Mouse (Mus musculus): ENCODE data around the gene Nacc2. TPM values are rescaled to one million over a fixed set of nuclear protein-coding genes. Genes with fewer than 3 reads are reported as not detected.
A peak's percentile ranks its signal among the peaks of the same experiment; 100 is the strongest.

The Nacc2 gene
- polyA plus RNA-seq (2014; fragmentation: Nextera tagmentation; extraction: Ambion mirVana), result 10.4 and 12.0 TPM in 2 replicates

DNA sequence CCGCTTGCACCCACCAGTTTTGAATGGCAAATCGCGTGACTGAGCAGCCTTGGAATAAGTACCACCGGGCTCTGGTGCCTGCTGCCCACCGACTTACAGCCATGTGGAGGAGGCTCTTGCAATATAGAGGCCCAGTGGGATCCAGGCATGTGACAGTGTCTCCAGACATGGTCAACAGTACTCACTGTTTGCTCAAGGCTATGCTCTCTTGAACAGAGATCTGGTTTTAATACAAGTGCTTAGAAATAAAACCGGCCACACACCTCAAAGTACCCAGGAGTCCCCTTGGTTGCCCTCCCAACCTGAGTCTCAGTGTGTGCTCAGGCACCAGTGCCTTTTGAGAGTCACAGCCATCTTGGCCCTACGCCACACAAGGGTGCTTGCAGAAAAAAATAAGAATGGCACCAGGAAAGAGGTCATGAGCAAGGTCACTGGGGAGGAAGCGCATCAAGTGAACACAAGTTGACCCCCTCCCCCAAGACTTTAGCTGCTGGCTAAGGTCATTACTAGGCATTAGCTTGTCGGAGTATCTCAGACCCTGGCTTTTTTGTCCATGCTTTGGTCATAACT, at the start of gene Nacc2:
Gene Nacc2, minus strand, starts transcription at position 142 of the 570 bp plus-strand sequence.
- Histone ChIP-seq H3K4me3 (ENCODE audit: low read depth, low read length) (peak within 1 kb of the TSS; percentile 70), H3K4me2 (replicated peaks; ENCODE audit: low read depth, low read length) (peak within 1 kb of the TSS; percentile 97), H3K9me3 (ENCODE audit: control insufficient read depth, low read depth, low read length) (no peaks in the 10 kb centered on the region), H3K27ac (ENCODE audit: low read length) (0 out of 2 replicates have a peak within 1 kb of the TSS, but pooled peaks have one; percentile 21), H3K27me3 (ENCODE audit: control insufficient read depth, insufficient read depth, low read length) (no peaks in the 10 kb centered on the region), H3K4me1 (ENCODE audit: control insufficient read depth, insufficient read depth, low read length) (peaks cover 13% of the 10 kb centered on the region; the same call in 1 of the 2 replicates), H3K36me3 (ENCODE audit: control insufficient read depth, insufficient read depth, low read length) (no peaks in the 10 kb centered on the region), H3K9ac (replicated peaks; ENCODE audit: low read depth, low read length) (peak within 1 kb of the TSS; percentile 81)
- ATAC-seq (ENCODE audit: insufficient number of reproducible peaks, insufficient read depth, low FRiP score, low read depth), result no peak
- 28% methylated on average over 9 of the region's 9 CpGs for WGBS

DNA sequence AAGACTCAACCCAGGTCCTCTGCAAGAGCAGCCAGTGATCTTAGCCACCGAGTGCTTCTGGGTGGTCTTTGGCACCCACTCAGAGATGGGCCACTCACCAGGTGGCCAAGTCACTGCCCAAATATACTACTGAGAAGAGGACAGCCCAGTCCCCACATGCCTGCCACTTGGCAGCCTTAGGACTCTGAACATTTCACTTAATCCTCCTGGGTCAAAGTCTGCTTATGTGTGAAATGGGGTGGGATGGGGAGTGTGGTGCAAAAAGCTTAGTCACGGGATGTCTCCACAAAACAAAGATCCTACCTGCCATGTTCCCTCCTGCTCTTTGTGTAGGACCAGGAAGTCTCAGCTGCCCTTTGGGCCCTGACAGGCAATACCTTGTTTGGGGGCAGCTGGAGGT, 49.1 kb upstream of the Nacc2 start:
- 53% methylated on average over 2 of the region's 2 CpGs for WGBS
- H3K36me3 ChIP-seq (ENCODE audit: control insufficient read depth, insufficient read depth, low read length), result no peaks in the 10 kb centered on the region

DNA sequence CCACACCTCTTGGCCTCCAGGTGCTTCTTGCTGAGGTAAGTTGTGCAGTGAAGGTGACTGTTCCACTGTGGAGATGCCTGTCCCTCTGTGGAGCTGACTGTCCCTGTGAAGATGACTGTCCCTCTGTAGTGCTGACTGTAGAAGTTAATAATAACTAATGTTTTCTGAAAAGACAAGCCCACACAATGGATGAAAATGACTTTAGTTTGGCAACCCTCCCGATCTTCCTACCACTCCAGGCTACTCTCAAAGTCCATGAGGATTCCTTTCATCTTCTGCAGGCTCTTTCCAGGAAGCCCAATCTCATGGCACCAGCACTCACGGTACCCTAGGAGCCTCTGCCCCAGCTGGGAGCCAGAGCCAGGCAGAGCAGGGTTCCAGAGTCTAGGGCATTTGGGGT, 47.4 kb upstream of the Nacc2 start:
- no peaks in the 10 kb centered on the region; the same call in 1 of the 2 replicates for H3K27me3 ChIP-seq (ENCODE audit: control insufficient read depth, insufficient read depth, low read length)
- no peak for ATAC-seq (ENCODE audit: insufficient number of reproducible peaks, insufficient read depth, low FRiP score, low read depth)
- H3K9ac ChIP-seq (replicated peaks; ENCODE audit: low read depth, low read length), result no peak overlapping the region
- H3K27ac ChIP-seq (ENCODE audit: low read length), result no peak overlapping the region
- H3K4me1 ChIP-seq (ENCODE audit: control insufficient read depth, insufficient read depth, low read length), result no peaks in the 10 kb centered on the region
- no peak overlapping the region for H3K4me2 ChIP-seq (replicated peaks; ENCODE audit: low read depth, low read length)
- WGBS, result 58% methylated on average over 2 of the region's 2 CpGs
- no peaks in the 10 kb centered on the region for H3K9me3 ChIP-seq (ENCODE audit: control insufficient read depth, low read depth, low read length)
- no peak overlapping the region for H3K4me3 ChIP-seq (ENCODE audit: low read depth, low read length)
- no peaks in the 10 kb centered on the region for H3K36me3 ChIP-seq (ENCODE audit: control insufficient read depth, insufficient read depth, low read length)

More for the DNA sequence above, 49.1 kb upstream of the Nacc2 start:
- Histone ChIP-seq H3K4me3 (ENCODE audit: low read depth, low read length) (no peak overlapping the region), H3K9ac (replicated peaks; ENCODE audit: low read depth, low read length) (no peak overlapping the region), H3K9me3 (ENCODE audit: control insufficient read depth, low read depth, low read length) (no peaks in the 10 kb centered on the region), H3K27ac (ENCODE audit: low read length) (no peak overlapping the region), H3K4me2 (replicated peaks; ENCODE audit: low read depth, low read length) (no peak overlapping the region), H3K4me1 (ENCODE audit: control insufficient read depth, insufficient read depth, low read length) (no peaks in the 10 kb centered on the region), H3K27me3 (ENCODE audit: control insufficient read depth, insufficient read depth, low read length) (no peaks in the 10 kb centered on the region; the same call in 1 of the 2 replicates)
- no peak for ATAC-seq (ENCODE audit: insufficient number of reproducible peaks, insufficient read depth, low FRiP score, low read depth)

DNA sequence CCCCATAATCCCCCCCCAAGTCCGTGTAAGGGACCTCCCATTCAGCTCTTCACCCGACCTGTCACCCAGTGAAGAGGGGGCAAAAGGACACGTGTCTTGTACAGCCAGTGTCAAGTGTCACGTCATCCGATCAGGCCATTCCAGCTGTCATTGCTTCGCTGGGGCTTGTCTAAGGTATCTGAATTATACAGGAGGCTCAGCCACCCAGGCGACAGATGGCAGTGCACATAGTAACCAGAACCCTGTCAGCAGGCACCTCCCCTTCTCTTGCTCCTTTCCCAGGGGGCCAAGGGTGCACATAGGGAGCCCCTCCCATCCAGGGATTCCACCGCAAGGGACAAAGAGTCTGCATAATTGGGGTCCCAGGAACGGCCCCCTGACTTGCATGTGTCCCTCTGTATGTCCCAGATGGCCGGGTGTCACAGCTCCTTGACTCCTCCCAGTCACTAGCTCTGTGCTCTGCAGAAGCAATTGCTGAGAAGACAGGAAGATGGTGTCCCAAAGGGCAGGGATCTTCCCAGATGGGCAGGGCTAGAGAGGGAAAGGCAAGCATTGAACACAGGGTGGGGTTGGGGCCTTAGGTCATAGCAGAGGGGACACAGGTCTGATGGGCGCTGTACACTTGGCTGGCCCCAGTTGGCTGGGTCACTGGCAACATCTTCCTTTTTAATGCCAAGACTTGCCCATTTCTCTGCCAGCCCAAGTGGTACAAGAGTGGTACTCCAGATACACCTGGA, 46.0 kb upstream of the Nacc2 start:
- Histone ChIP-seq H3K27ac (ENCODE audit: low read length) (no peak overlapping the region), H3K36me3 (ENCODE audit: control insufficient read depth, insufficient read depth, low read length) (no peaks in the 10 kb centered on the region), H3K9me3 (ENCODE audit: control insufficient read depth, low read depth, low read length) (no peaks in the 10 kb centered on the region), H3K27me3 (ENCODE audit: control insufficient read depth, insufficient read depth, low read length) (no peaks in the 10 kb centered on the region; the same call in 1 of the 2 replicates), H3K9ac (replicated peaks; ENCODE audit: low read depth, low read length) (no peak overlapping the region), H3K4me2 (replicated peaks; ENCODE audit: low read depth, low read length) (no peak overlapping the region), H3K4me1 (ENCODE audit: control insufficient read depth, insufficient read depth, low read length) (no peaks in the 10 kb centered on the region), H3K4me3 (ENCODE audit: low read depth, low read length) (no peak overlapping the region)
- no peak for ATAC-seq (ENCODE audit: insufficient number of reproducible peaks, insufficient read depth, low FRiP score, low read depth)
- WGBS, result 28% methylated on average over 11 of the region's 11 CpGs

DNA sequence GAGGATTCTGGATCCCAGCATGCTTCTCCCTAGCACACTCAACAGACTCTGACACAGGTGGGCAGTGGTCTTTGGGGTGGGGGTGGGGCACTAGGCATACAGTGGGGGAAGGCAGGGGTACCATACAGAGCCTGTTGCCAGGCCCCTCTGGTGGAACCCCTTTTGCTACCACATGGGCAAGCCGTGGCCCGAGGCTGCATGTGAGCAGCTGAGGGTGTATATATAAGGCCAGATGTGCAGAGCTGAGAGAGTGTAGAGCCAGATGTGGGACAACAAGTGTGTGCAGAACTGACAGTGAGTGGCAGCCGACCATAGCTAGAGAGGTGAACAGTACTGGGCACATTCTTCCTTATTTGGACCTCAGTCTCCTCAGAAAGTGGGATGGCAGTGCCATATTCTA, 43.9 kb upstream of the Nacc2 start:
- no peak overlapping the region for H3K27ac ChIP-seq (ENCODE audit: low read length)
- H3K27me3 ChIP-seq (ENCODE audit: control insufficient read depth, insufficient read depth, low read length), result no peaks in the 10 kb centered on the region; the same call in 1 of the 2 replicates
- no peak overlapping the region for H3K4me2 ChIP-seq (replicated peaks; ENCODE audit: low read depth, low read length)
- no peaks in the 10 kb centered on the region for H3K4me1 ChIP-seq (ENCODE audit: control insufficient read depth, insufficient read depth, low read length)
- H3K9ac ChIP-seq (replicated peaks; ENCODE audit: low read depth, low read length), result no peak overlapping the region
- ATAC-seq (ENCODE audit: insufficient number of reproducible peaks, insufficient read depth, low FRiP score, low read depth), result no peak
- 74% methylated on average over 3 of the region's 3 CpGs for WGBS
- no peaks in the 10 kb centered on the region for H3K9me3 ChIP-seq (ENCODE audit: control insufficient read depth, low read depth, low read length)
- no peaks in the 10 kb centered on the region for H3K36me3 ChIP-seq (ENCODE audit: control insufficient read depth, insufficient read depth, low read length)
- H3K4me3 ChIP-seq (ENCODE audit: low read depth, low read length), result no peak overlapping the region

DNA sequence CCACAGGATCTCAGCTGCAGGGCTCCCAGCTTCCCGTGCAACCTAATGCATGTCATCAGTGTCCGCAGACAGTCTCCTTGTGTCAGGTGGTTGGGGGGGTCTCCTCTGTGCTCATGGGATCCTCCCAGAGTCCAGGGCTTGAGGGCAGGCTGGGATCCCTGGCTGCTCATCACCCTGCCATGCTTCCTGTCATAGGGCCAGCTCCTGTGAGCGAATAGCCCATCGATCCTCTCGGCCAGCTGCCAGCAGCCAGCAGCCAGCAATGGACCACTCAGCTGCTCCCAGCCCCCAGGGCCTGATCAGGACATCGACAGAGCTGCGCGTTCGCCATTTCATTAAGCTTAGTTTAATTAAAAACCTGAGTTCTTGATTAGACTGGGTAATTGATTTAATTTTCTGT, 35.0 kb upstream of the Nacc2 start:
- Histone ChIP-seq H3K4me2 (replicated peaks; ENCODE audit: low read depth, low read length) (no peak overlapping the region), H3K36me3 (ENCODE audit: control insufficient read depth, insufficient read depth, low read length) (no peaks in the 10 kb centered on the region), H3K27ac (ENCODE audit: low read length) (no peak overlapping the region), H3K27me3 (ENCODE audit: control insufficient read depth, insufficient read depth, low read length) (no peaks in the 10 kb centered on the region), H3K4me1 (ENCODE audit: control insufficient read depth, insufficient read depth, low read length) (no peaks in the 10 kb centered on the region), H3K9me3 (ENCODE audit: control insufficient read depth, low read depth, low read length) (no peaks in the 10 kb centered on the region), H3K4me3 (ENCODE audit: low read depth, low read length) (no peak overlapping the region), H3K9ac (replicated peaks; ENCODE audit: low read depth, low read length) (no peak overlapping the region)
- 88% methylated on average over 9 of the region's 9 CpGs for WGBS
- ATAC-seq (ENCODE audit: insufficient number of reproducible peaks, insufficient read depth, low FRiP score, low read depth), result no peak

DNA sequence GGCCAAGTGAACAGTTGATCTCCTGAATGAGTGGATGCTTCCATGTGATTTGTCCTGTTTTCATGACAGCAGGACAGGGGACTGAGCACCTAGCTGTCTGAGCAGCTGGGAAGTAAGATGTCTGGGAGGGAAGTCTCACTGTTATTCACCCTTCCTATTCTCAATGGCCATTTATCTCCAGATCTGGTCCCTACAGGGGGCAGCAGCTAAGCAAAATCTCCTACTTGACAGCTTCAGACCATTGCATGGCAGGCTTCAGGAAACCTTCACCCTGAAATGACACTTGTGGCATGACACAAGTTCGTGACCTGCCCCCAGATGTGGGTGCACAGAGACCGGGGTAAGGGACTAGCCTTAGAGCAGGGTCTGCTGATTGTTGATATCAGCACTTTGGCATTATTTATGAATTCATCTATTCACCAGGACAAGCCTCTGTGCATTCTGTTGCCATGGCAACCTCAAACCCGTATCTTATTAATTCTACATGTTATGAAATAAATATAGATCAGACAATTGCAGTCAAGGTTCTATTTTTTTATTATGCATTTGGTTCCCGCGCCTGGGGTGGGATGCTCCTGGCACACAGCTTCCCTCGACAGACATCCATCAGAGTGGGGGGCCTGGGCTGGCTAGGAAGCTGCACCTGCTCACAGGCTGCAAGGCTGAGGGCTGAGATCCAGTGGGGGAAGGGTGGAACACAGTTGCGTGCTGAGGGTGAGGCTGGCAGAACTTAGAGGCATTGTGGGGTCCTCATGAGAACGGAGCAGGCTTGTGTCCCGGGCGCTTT, 33.4 kb upstream of the Nacc2 start:
- Histone ChIP-seq H3K4me2 (replicated peaks; ENCODE audit: low read depth, low read length) (no peak overlapping the region), H3K36me3 (ENCODE audit: control insufficient read depth, insufficient read depth, low read length) (no peaks in the 10 kb centered on the region), H3K4me3 (ENCODE audit: low read depth, low read length) (no peak overlapping the region), H3K27ac (ENCODE audit: low read length) (no peak overlapping the region), H3K4me1 (ENCODE audit: control insufficient read depth, insufficient read depth, low read length) (no peaks in the 10 kb centered on the region), H3K27me3 (ENCODE audit: control insufficient read depth, insufficient read depth, low read length) (no peaks in the 10 kb centered on the region), H3K9ac (replicated peaks; ENCODE audit: low read depth, low read length) (no peak overlapping the region), H3K9me3 (ENCODE audit: control insufficient read depth, low read depth, low read length) (no peaks in the 10 kb centered on the region)
- ATAC-seq (ENCODE audit: insufficient number of reproducible peaks, insufficient read depth, low FRiP score, low read depth), result no peak
- WGBS, result 66% methylated on average over 10 of the region's 10 CpGs

DNA sequence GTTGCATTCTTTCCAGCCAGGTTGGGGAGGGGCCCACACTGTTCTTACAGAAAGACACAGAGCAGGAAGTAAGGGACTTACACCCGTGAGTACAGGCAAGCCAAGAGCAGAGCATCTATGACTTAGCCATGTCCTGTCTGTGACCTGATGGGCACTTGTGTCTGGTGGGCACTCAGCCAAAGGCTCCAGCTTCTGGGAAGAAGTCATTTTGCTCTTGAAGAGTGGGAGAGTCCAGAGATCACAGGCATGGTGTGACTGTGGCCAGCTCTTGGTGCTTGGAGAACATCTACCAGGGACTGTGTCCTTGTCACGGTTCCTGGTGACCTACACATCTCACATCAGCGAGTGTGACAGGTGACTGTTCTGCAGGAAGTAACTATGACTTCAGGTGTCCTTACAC, 32.7 kb upstream of the Nacc2 start:
- H3K27ac ChIP-seq (ENCODE audit: low read length), result no peak overlapping the region
- ATAC-seq (ENCODE audit: insufficient number of reproducible peaks, insufficient read depth, low FRiP score, low read depth), result no peak
- 52% methylated on average over 3 of the region's 3 CpGs for WGBS
- no peak overlapping the region for H3K4me2 ChIP-seq (replicated peaks; ENCODE audit: low read depth, low read length)
- no peaks in the 10 kb centered on the region for H3K27me3 ChIP-seq (ENCODE audit: control insufficient read depth, insufficient read depth, low read length)
- H3K4me1 ChIP-seq (ENCODE audit: control insufficient read depth, insufficient read depth, low read length), result no peaks in the 10 kb centered on the region
- no peak overlapping the region for H3K9ac ChIP-seq (replicated peaks; ENCODE audit: low read depth, low read length)
- H3K9me3 ChIP-seq (ENCODE audit: control insufficient read depth, low read depth, low read length), result no peaks in the 10 kb centered on the region
- H3K36me3 ChIP-seq (ENCODE audit: control insufficient read depth, insufficient read depth, low read length), result no peaks in the 10 kb centered on the region
- no peak overlapping the region for H3K4me3 ChIP-seq (ENCODE audit: low read depth, low read length)
